Mouse (Mus musculus) midbrain, postnatal 0 days (tissue): ENCODE measurements around the gene Sh3bp4. TPM values are rescaled to one million over a fixed set of nuclear protein-coding genes. Genes with fewer than 3 reads are reported as not detected.
A peak's percentile ranks its signal among the peaks of the same experiment; 100 is the strongest.

Source experiments
- ATAC-seq: fragments of 200-750 bp; cut with Nextera tagmentation; 2 replicates; pipeline ENCODE4 v1.8.0; 2017; ENCODE audit warnings: moderate number of reproducible peaks, mild to moderate bottlenecking, moderate TSS enrichment, moderate library complexity; ENCODE audit not compliant: low FRiP score
- DNase-seq: peaks from one replicate; pipeline ENCODE4 v3.0.0-alpha.2; 2015; ENCODE audit warnings: low spot score
- H3K27ac ChIP-seq: fragments of 300-500 bp; sonication (generic); 2 replicates; pipeline ENCODE4 v1.5.1; 2014; ENCODE audit warnings: low read depth, mild to moderate bottlenecking, low read length, mixed read lengths
- H3K27me3 ChIP-seq: fragments of 300-500 bp; sonication (generic); 2 replicates; pipeline ENCODE4 v1.6.1; 2014; ENCODE audit warnings: low read length, control low read depth, mixed read lengths; ENCODE audit not compliant: insufficient read depth
- H3K36me3 ChIP-seq: fragments of 300-500 bp; sonication (generic); 2 replicates; pipeline ENCODE4 v1.6.1; 2014; ENCODE audit warnings: low read length, control low read depth, mixed read lengths; ENCODE audit not compliant: insufficient read depth
- H3K4me1 ChIP-seq: fragments of 300-500 bp; sonication (generic); 2 replicates; pipeline ENCODE4 v1.6.1; 2014; ENCODE audit warnings: mild to moderate bottlenecking, control low read depth, antibody characterized with exemption, low read length, mixed read lengths; ENCODE audit not compliant: insufficient read depth
- H3K4me2 ChIP-seq: fragments of 300-500 bp; sonication (generic); 2 replicates; pipeline ENCODE4 v1.6.1; 2014; ENCODE audit warnings: low read depth, mild to moderate bottlenecking, low read length, mixed read lengths; ENCODE audit not compliant: poor library complexity, severe bottlenecking
- H3K4me3 ChIP-seq: fragments of 300-500 bp; sonication (generic); 2 replicates; pipeline ENCODE4 v1.5.1; 2014; ENCODE audit warnings: low read depth, mild to moderate bottlenecking, low read length, moderate library complexity
- H3K9ac ChIP-seq: fragments of 300-500 bp; sonication (generic); replicated peaks from 2 replicates; pipeline ENCODE4 v1.6.1; 2014; ENCODE audit warnings: mild to moderate bottlenecking, low read length, moderate library complexity, mixed read lengths; ENCODE audit not compliant: poor library complexity, severe bottlenecking
- H3K9me3 ChIP-seq: fragments of 300-500 bp; sonication (generic); 2 replicates; pipeline ENCODE4 v1.6.1; 2016; ENCODE audit warnings: low read length, control low read depth
- CTCF ChIP-seq: IDR thresholded peaks from 2 replicates; pipeline ENCODE4 v1.5.1; 2016; ENCODE audit warnings: antibody characterized with exemption, mild to moderate bottlenecking
- WGBS: fragments of 180-500 bp; shearing (Covaris S2); extraction: QIAGEN DNeasy Blood & Tissue Kit; methylation state at CpG from one replicate; pipeline ENCODE4 v1.1.7; 2014; 5-methylcytosine and 5-hydroxymethylcytosine counted together
- polyA plus RNA-seq: library from polyadenylated mRNA; unstranded; fragments of >200 nt; fragmentation: Nextera tagmentation; extraction: Ambion mirVana; gene quantifications from 2 replicates; pipeline ENCODE4 v1.2.1, GENCODE M21; 2015
- total RNA-seq: library from RNA; depleted of rRNA; stranded (reverse); fragments of >200 nt; gene quantifications from 2 replicates; pipeline ENCODE4 v1.2.3, GENCODE M21; 2014

Sh3bp4 gene
- total and polyA plus RNA-seq, 2 experiments from 2014 or later: 11.0 to 26.5 TPM

DNA sequence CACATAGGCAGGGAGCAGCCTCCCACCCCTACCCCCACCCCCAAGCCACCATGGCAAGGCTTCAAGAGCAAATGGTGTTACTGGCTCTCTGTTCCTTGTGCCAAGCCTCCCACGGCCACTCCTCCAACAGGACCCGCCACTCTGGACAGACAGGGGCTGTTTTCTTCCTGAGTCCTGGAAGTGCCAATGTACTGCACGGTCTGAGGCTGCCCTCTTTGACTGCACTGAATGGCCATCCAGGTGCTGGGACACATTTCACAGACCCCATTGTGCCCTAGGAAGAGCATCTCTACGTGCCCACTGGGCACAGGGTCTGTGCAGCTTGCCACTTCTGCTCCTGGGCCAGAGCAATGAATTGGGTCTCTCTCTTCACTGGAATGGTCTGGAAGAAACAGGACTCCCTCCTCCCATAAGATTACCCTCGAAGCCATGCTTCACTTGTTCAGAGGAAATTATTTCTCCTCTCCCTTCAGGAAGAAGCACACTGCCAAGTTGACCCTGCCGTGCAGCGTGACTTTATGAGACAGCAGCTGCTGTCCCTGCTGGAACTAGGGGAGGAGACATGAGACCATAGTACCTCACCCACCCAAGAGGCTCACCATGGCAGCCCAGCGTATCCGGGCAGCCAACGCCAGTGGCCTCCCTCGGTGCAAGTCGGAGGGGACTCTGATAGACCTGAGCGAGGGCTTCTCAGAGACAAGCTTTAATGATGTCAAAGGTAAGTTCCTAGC lies 67.0 kb downstream of the Sh3bp4 start:
- Histone ChIP-seq H3K27me3 (no peaks in the 10 kb centered on the region), H3K9me3 (no peaks in the 10 kb centered on the region), H3K9ac (no peak overlapping the region), H3K4me1 (peaks cover 13% of the 10 kb centered on the region; the same call in 1 of the 2 replicates), H3K27ac (no peak overlapping the region), H3K4me3 (no peak overlapping the region), H3K4me2 (no peak overlapping the region), H3K36me3 (no peaks in the 10 kb centered on the region)
- 73% methylated on average over 13 of the region's 13 CpGs for WGBS
- ATAC-seq (peak; percentile 44; the same call in 1 of the 2 replicates), DNase-seq (peak; percentile 55)
- TF ChIP-seq CTCF: no peak

DNA sequence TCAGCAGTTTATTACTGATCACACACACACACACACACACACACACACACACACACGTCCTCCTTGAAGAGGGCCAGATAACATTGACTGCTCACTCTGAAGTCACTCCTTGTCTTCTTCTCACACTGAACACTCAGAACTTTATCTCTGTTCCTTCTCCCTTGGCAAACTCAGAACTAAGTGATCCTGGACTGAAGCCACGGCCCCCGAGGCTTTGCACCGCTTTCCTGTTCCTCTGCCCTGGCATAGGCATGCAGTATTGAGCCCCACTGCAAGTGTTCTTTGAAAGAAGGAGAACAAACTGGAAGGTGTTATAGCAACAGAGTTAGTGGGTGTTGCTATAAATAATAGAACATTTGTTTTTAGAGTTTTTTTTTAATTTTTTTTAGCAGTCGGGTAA lies 68.1 kb downstream of the Sh3bp4 start:
- Histone ChIP-seq H3K4me2 (no peak overlapping the region), H3K36me3 (no peaks in the 10 kb centered on the region), H3K9me3 (no peaks in the 10 kb centered on the region), H3K27ac (no peak overlapping the region), H3K9ac (no peak overlapping the region), H3K4me1 (peaks cover 13% of the 10 kb centered on the region; the same call in 1 of the 2 replicates), H3K27me3 (no peaks in the 10 kb centered on the region), H3K4me3 (no peak overlapping the region)
- ATAC-seq (no peak), DNase-seq (no peak)
- 79% methylated on average over 5 of the region's 5 CpGs for WGBS
- no peak for TF ChIP-seq CTCF

DNA sequence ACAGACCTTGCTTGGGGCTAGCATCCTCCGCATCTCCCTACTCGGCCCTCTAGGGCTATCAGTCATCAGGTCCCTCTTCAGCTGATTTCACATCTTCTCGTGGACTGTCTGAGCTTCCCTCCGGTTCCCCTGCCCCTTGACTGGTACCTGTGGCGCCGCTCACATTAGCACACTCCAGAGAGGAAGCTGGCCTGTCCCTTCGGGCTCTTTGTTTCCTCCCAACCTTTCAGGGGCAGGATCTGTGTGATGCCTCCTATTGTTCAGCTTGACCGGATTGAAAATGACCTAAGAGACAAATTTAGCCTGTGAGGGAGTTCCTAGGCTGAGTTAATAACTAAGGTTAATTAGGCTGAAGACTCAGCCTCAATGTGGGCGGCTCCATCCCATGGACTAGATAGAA lies 69.9 kb downstream of the Sh3bp4 start:
- WGBS: 91% methylated on average over 9 of the region's 9 CpGs
- no peak for DNase-seq
- TF ChIP-seq CTCF: no peak
- no peaks in the 10 kb centered on the region for H3K27me3 ChIP-seq
- no peak for ATAC-seq
- H3K36me3 ChIP-seq: peaks cover 11% of the 10 kb centered on the region
- no peaks in the 10 kb centered on the region for H3K9me3 ChIP-seq
- no peak overlapping the region for H3K4me3 ChIP-seq
- H3K4me2 ChIP-seq: no peak overlapping the region
- no peak overlapping the region for H3K27ac ChIP-seq
- peaks cover 13% of the 10 kb centered on the region; the same call in 1 of the 2 replicates for H3K4me1 ChIP-seq
- H3K9ac ChIP-seq: no peak overlapping the region

DNA sequence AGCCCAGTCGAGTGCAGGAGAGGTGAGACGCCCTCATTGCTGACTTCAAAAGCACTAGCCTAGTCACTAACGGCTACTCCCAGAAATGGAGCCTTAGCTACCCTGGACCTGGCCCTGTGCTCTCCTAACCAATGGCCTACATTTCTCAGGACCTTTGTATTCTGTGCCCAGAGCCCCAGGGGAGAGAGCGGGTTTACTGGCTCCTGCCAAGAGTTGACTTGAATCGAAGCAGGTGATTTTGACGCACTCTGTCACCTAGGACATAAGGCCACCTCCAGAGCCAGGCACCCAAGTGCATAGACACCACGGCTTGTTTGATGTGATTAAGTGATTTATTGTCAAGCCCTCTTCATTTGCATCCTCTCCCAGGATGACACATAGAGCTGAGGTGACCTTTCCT lies 80.9 kb downstream of the Sh3bp4 start:
- ATAC-seq (no peak), DNase-seq (no peak)
- peaks cover 6% of the 10 kb centered on the region; the same call in 1 of the 2 replicates for H3K36me3 ChIP-seq
- no peak overlapping the region for H3K27ac ChIP-seq
- H3K4me2 ChIP-seq: no peak overlapping the region
- H3K4me3 ChIP-seq: no peak overlapping the region
- TF ChIP-seq CTCF: no peak
- 84% methylated on average over 7 of the region's 7 CpGs for WGBS
- no peak overlapping the region for H3K9ac ChIP-seq
- no peaks in the 10 kb centered on the region for H3K4me1 ChIP-seq
- H3K27me3 ChIP-seq: no peaks in the 10 kb centered on the region
- no peaks in the 10 kb centered on the region for H3K9me3 ChIP-seq

DNA sequence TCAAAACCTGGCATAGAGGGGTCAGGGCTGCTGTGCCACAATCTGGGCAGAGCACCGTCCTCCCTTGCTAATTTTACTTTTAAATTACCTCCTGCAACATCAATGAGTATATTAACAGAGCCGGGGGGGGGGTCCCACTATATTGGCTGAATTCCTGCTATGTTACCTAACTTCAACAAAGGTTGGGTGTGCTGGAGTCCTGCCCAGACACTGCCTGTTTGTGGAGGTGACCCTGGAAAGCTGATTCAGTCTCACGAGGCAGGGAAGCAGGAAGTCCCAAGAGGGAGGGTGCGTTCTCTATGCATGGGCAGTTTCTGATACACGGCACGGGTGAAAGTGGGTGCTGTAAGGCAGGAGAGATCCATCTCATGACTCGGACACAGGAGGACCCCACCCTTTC lies 82.4 kb downstream of the Sh3bp4 start:
- TF ChIP-seq CTCF: no peak
- DNase-seq (no peak), ATAC-seq (no peak)
- no peak overlapping the region for H3K9ac ChIP-seq
- no peaks in the 10 kb centered on the region for H3K27me3 ChIP-seq
- no peaks in the 10 kb centered on the region for H3K9me3 ChIP-seq
- H3K4me1 ChIP-seq: no peaks in the 10 kb centered on the region
- no peak overlapping the region for H3K27ac ChIP-seq
- H3K4me3 ChIP-seq: no peak overlapping the region
- 69% methylated on average over 7 of the region's 7 CpGs for WGBS
- H3K36me3 ChIP-seq: no peaks in the 10 kb centered on the region
- H3K4me2 ChIP-seq: no peak overlapping the region

DNA sequence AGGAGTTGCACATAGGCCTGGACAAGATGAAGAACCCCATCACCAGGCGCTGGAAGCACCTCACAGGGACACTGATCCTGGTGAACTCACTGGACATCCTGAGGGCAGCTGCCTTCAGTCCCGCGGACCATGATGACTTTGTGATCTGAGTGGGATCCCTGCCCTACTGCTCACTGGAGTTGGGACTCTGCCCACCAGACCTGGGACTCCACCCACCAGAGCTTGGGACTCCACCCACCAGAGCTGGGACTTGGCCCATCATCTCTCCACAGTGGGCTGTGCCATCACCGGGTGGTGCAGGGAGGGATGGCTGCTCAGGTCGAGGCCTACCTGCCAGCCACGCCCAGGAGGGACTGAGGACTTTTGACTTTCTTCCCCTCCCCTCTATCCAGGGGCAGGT lies 83.0 kb downstream of the Sh3bp4 start:
- Histone ChIP-seq H3K27me3 (no peaks in the 10 kb centered on the region), H3K36me3 (no peaks in the 10 kb centered on the region), H3K9me3 (no peaks in the 10 kb centered on the region), H3K27ac (no peak overlapping the region), H3K4me2 (no peak overlapping the region), H3K4me1 (no peaks in the 10 kb centered on the region), H3K4me3 (no peak overlapping the region), H3K9ac (no peak overlapping the region)
- no peak for DNase-seq
- TF ChIP-seq CTCF: no peak
- 92% methylated on average over 6 of the region's 6 CpGs for WGBS
- ATAC-seq: no peak
